10 mouse cellular contexts compared by ENCODE assay signal in genomic region chr5:28167611-28168252, GRCm38 (mm10). TPM values are rescaled to one million over a fixed set of nuclear protein-coding genes. Genes with fewer than 3 reads are reported as not detected.
DNase-seq lines count a peak whose midpoint lies in the region; ATAC-seq lines count a peak whose summit lies in the region.
"Had no signal": no experiment of that assay in that cellular context is flagged by ENCODE, and none has a peak within 500 bp of the region (broad histone marks: within the 10 kb centered on the region; RNA-seq: fewer than 3 reads in every experiment).

No protein-coding gene starts in this region.

- H3K4me2 ChIP-seq in lung, embryonic 16.5 days (ENCODE audit: low read depth, low read length), result peak overlapping the region; percentile 13; the same call in 1 of the 2 replicates
- peak overlapping the region; percentile 42 for H3K4me2 ChIP-seq in kidney, embryonic 15.5 days
- peak overlapping the region; percentile 11; the same call in 1 of the 2 replicates for H3K4me2 ChIP-seq in neural tube, embryonic 15.5 days

- no peaks in the 10 kb centered on the region for H3K36me3 ChIP-seq in lung, embryonic 16.5 days (ENCODE audit: control insufficient read depth, insufficient read depth, low read length)
- H3K36me3 ChIP-seq in kidney, embryonic 15.5 days, result no peaks in the 10 kb centered on the region
- no peaks in the 10 kb centered on the region for H3K36me3 ChIP-seq in neural tube, embryonic 15.5 days
- H3K36me3 ChIP-seq: embryonic facial prominence, embryonic 12.5 days had no signal

- intact Hi-C loops in gastrocnemius, postnatal 36 days (cut with DNase I), result no loop called here

- no peaks in the 10 kb centered on the region for H3K9me3 ChIP-seq in lung, embryonic 16.5 days (ENCODE audit: control insufficient read depth, low read length)
- no peaks in the 10 kb centered on the region for H3K9me3 ChIP-seq in kidney, embryonic 15.5 days (replicated peaks)
- H3K9me3 ChIP-seq in neural tube, embryonic 15.5 days (replicated peaks), result no peaks in the 10 kb centered on the region
- H3K9me3 ChIP-seq: embryonic facial prominence, embryonic 12.5 days had no signal

- peaks cover 21% of the 10 kb centered on the region for H3K4me1 ChIP-seq in lung, embryonic 16.5 days (replicated peaks; ENCODE audit: control insufficient read depth, insufficient read depth, low read length)
- H3K4me1 ChIP-seq in kidney, embryonic 15.5 days, result peaks cover 37% of the 10 kb centered on the region
- peaks cover 22% of the 10 kb centered on the region for H3K4me1 ChIP-seq in neural tube, embryonic 15.5 days

- peak; percentile 21 for DNase-seq in adrenal gland, postnatal 36 days
- DNase-seq in adrenal gland, adult 8-10 months, result no peak
- DNase-seq in lung, postnatal 10 days, result no peak
- no peak for DNase-seq in gastrocnemius, postnatal 36 days
- no peak for DNase-seq in gastrocnemius, postnatal 25 days

- H3K27me3 ChIP-seq in lung, embryonic 16.5 days (ENCODE audit: control insufficient read depth, insufficient read depth, low read depth, low read length), result peaks cover 92% of the 10 kb centered on the region
- H3K27me3 ChIP-seq in kidney, embryonic 15.5 days, result peaks cover 97% of the 10 kb centered on the region
- peaks cover 90% of the 10 kb centered on the region for H3K27me3 ChIP-seq in neural tube, embryonic 15.5 days (replicated peaks)

- H3K4me3 ChIP-seq in lung, embryonic 16.5 days (ENCODE audit: low read length), result peak overlapping the region; percentile 16
- H3K4me3 ChIP-seq in kidney, embryonic 15.5 days (replicated peaks), result peak overlapping the region; percentile 21
- H3K4me3 ChIP-seq in neural tube, embryonic 15.5 days (replicated peaks), result no peak overlapping the region

- WGBS in lung, embryonic 16.5 days, result 2% methylated on average over 29 of the region's 29 CpGs
- 2% methylated on average over 29 of the region's 29 CpGs for WGBS in kidney, embryonic 15.5 days
- under 1% methylated on average over 29 of the region's 29 CpGs for WGBS in neural tube, embryonic 15.5 days

- no peak overlapping the region for H3K9ac ChIP-seq in lung, embryonic 16.5 days (ENCODE audit: low read length)
- no peak overlapping the region for H3K9ac ChIP-seq in kidney, embryonic 15.5 days
- H3K9ac ChIP-seq in neural tube, embryonic 15.5 days (replicated peaks), result no peak overlapping the region
- H3K9ac ChIP-seq: embryonic facial prominence, embryonic 12.5 days; liver, embryonic 14.5 days had no signal

- ATAC-seq in lung, embryonic 16.5 days (ENCODE audit: low read depth), result no peak
- no peak for ATAC-seq in kidney, embryonic 15.5 days (replicated peaks; ENCODE audit: low FRiP score)
- ATAC-seq in neural tube, embryonic 15.5 days (ENCODE audit: low FRiP score), result no peak

- no peak overlapping the region for H3K27ac ChIP-seq in lung, embryonic 16.5 days (ENCODE audit: low read length)
- H3K27ac ChIP-seq in kidney, embryonic 15.5 days, result no peak overlapping the region
- no peak overlapping the region for H3K27ac ChIP-seq in neural tube, embryonic 15.5 days (replicated peaks)
- H3K27ac ChIP-seq: embryonic facial prominence, embryonic 12.5 days; liver, embryonic 14.5 days had no signal

RNA-seq across cellular contexts. Expression of gene En2, which starts 2.2 kb away (rescaled TPM):
- under 1 TPM; 0.07 to 0.16 TPM for total RNA-seq in adrenal gland, postnatal 36 days (2021)
- total RNA-seq in adrenal gland, adult 8-10 months (2022), result under 1 TPM in 2 of 4 experiments, not detected in 2; 0.38 to 0.41 TPM
- not detected in 2 replicates for polyA plus RNA-seq in lung, embryonic 16.5 days (2015; fragmentation: Nextera tagmentation; extraction: Ambion mirVana)
- 0.09 and 0.15 TPM in 2 replicates for polyA plus RNA-seq in kidney, embryonic 15.5 days (2015; fragmentation: Nextera tagmentation; extraction: Ambion mirVana)
- polyA plus RNA-seq in neural tube, embryonic 15.5 days (2015; fragmentation: Nextera tagmentation; extraction: Ambion mirVana), result not detected in 2 replicates
- under 1 TPM; 0.23 to 0.30 TPM for total RNA-seq in gastrocnemius, postnatal 36 days (2021)
- under 1 TPM; 0.33 to 0.46 TPM for total RNA-seq in gastrocnemius, postnatal 25 days (2021)
- polyA plus RNA-seq: embryonic facial prominence, embryonic 12.5 days; liver, embryonic 14.5 days had no signal

Comparison
In these comparisons a context has a peak if more than half of its experiments do, and no peak if none do; other contexts are left out.
1. DNase-seq: peak in adrenal gland, postnatal 36 days (2 of 2); none in adrenal gland, adult 8-10 months (single experiment), lung, postnatal 10 days (single experiment), gastrocnemius, postnatal 36 days (0 of 2) and gastrocnemius, postnatal 25 days (single experiment).
2. Peak in every context shown above with its lines, with median percentiles within 50 percentile points of each other: H3K4me2 ChIP-seq.